Mouse (Mus musculus): Measurements from ENCODE around the gene Slc24a3. TPM values are rescaled to one million over a fixed set of nuclear protein-coding genes. Genes with fewer than 3 reads are reported as not detected.

Gene Slc24a3
- total RNA-seq, 4 experiments from 2014 or later: 6.1 to 18.8 (median 14.4) TPM

DNA sequence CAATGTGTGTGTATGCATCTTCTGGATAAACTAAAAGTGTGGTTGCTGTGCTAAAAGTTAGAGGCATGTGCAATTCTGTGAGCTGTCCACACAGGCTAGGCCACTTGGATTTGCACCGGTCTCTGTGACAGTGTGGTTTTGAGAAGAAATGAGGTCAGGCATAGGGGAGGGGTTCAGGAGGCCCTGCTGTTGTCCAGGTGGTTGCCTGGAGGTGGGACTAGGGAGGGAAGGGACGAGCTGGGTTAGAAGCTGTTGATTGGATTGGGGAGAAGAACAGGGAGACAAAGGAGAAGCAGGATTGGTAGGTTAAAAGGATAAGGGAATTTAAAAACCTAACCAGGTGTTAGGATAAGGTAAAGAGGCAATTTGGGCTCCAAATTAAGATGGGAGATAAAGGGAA, 201.1 kb downstream of the Slc24a3 start:
- no peak for DNase-seq

DNA sequence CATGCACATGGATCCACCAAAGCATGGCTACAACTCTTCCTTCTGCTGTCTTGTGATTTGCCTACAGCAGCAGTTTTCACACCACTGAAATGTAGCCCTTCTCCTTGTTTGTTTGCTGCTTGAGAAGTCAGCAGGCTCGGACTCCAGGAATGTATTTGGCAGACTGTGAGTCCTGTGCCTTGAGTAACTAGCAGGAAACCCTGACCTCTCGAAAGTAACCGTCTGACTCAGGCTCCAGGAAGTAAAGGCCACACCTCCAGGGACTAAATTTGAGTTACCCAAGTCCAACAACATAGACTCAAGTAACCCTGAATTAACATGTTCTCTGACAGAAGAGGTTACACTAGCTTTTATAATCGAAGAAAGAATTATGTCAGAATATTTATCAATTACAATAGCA, 203.2 kb downstream of the Slc24a3 start:
- DNase-seq: peak; percentile 63

DNA sequence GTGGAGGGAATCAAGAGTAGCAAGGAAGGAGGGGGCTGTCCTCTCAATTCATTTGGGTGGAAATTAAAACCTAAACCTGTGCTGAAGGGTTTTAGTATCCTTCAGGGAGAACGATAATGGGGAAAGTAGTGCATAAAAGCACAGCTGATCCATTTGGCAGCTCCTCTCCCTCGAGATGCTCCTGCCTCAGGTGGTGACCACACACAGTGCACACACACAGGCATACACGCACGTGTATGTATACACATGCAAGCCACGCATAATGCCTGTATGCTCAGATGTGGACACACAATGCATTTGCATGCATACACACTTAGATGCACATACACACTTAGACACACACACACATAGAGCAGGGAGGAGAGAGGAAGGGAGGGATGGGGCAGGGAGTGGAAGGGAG, 206.2 kb downstream of the Slc24a3 start:
- no peak for DNase-seq

DNA sequence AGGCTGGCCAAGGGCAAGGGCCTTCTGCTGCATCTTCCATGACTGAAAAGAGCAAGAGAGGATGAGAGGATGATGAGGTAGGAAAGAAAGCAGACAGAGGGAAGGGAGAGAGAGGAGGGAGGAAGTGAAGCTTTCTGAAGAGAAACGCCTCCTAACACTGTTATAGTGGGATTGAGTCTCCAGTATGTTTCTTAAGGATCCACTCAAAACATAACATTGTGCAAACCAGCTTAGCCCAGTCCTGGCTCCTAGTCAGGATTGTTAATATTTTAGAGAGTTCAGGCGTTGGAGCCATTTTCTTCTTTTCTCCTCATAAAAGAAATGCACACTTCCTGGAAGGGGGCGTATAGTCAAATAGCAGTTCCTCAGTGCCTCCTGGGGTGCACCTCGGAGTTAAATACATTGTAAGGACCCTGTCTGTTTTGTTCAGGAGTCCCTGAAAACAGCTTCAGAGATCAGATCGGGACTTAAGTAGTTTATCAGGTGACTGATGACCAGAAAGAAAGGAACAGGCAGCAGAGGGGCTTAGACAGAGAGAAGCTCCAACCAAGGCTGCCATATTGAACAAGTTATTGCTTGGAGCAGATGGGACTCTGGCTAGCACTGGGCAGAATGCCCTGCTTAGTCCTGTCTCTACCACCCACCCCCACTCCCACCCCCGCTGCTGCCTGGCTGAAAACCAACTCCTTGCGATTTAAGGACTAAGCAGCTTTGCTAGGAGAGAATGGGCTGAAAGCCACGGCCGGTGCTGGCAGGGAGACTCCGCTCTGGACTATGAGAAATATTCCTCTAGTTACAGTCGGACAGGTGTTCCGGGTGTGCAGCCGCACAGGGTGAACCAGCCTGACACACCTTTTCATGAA, 215.6 kb downstream of the Slc24a3 start:
- DNase-seq: no peak

DNA sequence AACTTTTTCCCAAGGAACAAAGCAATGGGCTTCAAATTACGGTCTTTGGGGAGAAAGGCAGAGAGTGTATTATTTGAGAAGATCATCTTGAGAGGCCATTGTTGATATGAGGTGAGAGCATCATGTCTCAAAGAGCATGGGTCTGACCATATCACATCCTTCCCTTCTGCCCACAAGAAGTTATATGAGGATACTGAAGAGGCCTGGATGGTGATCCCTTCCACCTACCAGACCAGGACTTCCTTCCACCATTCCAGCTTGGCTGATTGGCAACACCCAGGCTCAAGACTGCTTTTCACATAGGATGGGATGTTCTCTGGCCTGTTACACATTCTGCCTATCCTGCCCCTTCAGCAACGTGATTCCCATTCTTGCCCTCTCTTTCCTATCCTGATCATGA, 216.7 kb downstream of the Slc24a3 start:
- DNase-seq: no peak

DNA sequence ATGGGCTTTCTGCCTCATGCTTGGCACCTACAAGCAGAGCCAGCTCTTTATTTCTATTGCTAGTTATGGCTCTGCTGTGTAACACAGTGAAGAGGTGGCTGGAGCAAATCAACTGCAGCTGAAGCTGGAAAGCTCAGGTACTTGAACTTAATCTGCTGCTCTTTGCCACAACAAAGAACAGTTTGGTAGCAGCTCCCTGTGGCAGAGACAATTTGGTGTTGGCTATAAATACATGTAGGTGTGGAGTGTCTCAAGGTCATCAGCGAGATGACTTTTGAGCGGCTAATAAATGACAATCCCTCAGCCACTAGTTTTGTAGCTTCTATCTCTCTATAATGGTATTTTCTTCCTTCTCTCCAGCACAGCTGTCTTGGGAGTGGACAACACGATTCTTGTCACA, 217.7 kb downstream of the Slc24a3 start:
- DNase-seq: no peak

DNA sequence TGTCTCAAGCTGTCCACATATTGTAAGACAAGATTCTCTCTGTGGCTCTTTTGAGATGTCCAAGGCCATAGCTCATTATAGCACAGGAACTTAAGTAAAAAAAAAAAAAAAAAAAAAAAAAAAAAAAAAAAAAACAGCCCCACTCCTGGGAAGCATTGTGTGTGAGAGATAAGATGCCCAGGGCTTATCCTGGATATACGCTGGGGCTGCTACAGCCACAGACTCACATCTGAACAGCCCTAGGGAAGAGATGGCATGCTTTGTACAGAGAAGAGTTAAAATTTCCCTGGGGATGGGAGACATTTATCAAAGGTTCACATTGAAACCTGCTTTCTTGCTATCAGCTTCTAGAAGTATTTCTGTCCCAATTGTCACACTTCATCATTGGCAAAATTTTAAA, 218.2 kb downstream of the Slc24a3 start:
- no peak for DNase-seq

DNA sequence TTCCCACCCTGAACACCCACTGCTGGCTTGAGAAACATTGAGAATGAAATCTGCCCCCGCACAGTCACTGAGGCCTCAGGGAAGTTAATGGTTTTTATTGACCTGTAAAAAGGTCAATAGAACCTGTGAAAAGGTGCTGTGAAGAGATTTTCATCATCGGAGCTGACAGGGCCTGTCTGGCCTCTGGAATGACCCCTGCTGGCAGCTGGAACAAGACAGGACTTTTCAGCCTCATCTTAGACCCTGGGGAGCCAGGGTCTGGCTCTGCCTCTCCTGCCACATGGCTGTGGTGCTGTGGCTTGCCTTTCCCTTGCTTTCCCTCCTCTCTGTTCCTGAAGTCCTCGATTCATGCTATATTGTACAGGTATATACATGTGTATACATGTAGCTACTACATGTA, 228.2 kb downstream of the Slc24a3 start:
- DNase-seq: no peak

DNA sequence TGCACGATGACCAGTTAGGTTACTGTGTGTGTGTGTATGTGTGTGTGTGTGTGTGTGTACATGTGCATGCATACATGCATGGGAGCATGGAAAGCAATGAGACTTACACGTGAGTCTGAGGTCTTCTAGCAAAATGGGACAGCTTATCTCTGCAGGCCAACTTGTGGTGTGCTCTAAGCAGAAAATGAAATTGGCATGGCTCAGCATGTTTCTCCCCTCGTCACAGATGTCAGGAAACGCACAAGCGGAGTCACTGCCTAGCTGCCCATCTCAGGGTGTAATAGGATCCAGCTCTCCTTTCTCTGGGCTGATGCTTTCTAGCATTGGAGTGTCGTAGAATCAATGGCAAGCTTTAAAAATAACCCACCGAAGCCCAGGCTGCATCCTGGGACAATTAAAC, 229.0 kb downstream of the Slc24a3 start:
- DNase-seq: no peak

DNA sequence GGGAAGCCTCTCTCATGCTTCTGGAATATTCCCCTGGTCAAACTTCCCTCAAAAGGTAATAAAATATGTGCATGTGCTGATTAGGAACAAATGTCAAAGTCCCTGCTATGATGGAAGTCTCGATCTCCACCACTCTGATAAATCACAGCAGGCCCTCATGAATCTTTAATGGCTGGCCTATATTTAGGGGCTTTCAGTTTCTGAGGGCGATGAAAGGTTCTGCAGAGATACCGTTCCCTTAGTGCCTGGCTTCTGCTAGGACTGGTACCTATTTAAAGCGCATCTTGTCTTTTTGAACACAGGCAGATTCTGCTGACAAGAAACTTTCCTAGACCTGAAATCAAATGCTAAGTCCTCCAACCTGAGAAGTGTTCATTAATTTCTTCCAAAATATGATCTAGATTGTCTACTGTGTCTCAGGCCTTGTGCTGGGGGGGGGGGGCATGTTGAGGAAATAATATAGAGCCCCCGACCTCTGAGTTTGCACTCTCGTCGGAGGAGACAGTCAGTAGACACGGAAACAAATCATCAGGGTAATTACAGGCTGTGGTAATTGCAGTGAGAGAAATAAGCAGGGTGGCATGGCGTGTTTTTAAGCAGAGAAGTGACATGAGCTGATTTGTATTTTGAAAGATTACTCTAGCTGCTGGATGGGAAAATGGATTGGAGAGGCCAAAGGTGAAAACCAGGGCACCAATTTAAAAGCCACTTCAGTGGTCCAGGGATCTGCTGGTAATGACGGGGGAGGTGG, 230.1 kb downstream of the Slc24a3 start:
- DNase-seq: no peak

DNA sequence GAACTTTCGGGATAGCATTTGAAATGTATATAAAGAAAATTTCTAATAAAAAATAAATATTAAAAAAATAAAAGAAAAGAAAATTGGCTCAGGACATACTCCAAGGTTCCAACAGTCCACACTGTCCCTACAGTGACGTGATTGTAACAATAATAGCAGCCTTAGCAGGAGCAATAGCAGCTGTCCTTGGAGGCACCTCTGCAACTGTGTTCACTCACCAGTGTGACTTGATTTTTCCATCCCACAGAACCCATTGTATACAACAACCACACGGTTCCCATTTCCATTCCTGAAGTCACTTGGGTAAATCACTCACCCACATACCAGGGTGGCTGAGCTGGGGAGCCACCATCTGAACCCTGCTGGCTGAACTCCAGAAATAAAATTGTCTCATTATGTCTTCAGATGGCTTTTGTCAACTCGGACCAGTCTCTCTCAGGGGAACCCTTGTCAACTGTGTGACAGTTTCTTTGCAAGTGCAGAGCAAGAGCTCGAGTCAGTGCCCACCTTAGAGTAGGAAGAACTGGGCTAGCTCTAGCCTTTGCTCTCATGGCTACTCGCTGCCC, 233.8 kb downstream of the Slc24a3 start:
- no peak for DNase-seq

DNA sequence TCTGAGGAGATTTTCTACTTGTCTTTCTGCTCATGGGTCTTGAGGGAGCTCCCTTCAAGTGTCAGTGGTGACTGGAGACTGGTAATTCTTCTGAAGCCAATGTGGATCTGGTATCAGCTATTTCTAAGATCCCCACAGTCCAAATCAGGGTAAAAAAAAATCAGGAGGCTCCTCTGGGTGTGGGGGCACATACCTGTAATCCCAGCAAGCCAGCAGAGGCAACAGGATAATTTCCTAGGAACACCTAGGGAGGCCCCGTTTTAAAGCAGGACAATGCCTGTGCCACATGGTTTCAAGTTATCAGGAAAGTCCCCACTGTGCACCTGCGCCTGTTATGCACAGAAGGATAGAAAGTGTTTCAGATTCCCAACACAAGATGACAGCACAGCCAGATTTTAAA, 234.4 kb downstream of the Slc24a3 start:
- DNase-seq: no peak

DNA sequence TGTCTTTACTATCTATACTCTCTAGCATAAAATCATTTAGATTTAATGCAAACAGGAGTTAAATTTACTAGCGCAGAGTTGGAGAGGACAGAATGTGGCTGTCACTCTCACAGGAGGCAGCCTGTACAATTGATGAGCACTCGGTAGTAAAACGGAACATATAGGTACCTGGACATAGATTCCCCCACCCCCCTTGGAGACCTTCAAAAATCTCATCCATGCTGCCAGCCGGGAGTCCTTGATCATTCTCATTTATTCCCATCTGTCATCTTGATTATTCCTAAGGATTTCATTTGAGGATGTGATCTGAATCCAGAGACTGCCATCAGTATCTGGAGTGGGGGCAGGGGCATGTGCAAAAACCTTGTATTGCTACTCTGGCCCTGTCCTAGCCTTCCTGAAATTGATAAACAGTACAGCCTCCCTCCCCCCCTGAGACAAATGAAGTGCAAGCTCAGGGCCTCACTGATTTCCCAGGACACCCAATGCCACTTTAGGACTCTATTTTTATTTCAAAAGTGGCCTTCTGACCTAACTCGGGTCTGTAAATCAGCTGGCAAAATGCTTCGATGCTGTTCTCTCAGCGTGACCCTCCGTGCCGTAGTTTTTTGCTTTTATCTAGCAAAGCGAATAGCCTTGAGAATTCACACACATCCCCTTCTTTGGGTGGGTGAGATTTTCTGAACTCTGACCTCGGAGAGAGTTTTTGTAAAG, 237.4 kb downstream of the Slc24a3 start:
- DNase-seq: peak; percentile 22

DNA sequence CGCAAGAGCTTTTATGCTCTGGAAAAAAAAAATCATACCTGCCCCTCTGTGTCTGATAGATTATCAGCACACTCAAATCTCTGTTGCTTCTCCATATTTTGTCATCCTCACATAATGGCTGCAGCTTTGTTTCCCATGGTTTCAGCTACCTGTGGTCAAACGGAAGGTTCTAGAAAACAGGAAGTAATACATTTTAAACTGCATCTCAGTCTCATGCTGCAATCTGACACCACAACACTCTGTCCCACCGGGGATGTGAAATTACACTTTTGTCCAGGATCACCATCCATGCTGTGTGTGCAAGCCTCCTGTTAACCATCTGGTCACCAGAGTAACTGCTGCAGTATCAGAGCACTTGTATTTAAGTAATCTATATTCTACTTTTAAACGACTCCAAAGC, 238.2 kb downstream of the Slc24a3 start:
- no peak for DNase-seq

DNA sequence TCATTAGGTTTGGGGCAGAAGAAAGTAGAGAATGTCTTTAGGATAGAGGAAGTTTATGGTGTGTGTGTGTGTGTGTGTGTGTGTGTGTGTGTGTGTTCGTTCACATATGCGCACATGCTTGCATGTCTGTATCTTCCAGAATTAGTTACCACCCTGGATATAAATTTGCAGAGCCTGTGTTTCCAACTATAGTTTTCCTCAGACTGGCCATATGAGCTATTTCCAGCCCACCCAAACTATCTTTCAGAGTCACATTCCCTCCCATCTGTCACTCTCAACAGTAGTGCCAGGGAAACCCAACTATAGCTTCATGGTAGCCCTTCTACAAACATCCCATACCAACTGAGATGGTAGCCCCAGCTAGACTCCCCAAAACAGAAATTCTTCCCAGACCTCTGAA, 250.2 kb downstream of the Slc24a3 start:
- no peak for DNase-seq

DNA sequence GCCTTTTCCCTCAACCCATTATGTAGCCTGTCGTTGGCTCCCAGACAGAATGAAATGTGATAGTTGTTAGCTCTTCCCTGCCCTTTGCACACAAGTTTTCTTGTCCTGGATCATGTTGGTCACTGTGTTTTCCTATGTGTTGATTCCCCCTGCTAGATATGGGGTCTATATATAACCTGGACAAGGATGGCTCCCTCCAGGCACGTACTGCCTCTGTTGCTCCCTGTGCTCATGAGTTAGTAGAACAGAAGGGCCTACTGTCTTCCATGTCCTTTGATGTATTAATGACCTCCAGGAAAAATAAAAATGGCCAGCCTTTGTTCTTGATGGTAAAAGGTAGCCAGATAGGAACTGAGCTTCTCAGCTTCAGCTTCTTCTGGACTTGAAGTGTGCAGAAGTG, 251.5 kb downstream of the Slc24a3 start:
- DNase-seq: no peak

DNA sequence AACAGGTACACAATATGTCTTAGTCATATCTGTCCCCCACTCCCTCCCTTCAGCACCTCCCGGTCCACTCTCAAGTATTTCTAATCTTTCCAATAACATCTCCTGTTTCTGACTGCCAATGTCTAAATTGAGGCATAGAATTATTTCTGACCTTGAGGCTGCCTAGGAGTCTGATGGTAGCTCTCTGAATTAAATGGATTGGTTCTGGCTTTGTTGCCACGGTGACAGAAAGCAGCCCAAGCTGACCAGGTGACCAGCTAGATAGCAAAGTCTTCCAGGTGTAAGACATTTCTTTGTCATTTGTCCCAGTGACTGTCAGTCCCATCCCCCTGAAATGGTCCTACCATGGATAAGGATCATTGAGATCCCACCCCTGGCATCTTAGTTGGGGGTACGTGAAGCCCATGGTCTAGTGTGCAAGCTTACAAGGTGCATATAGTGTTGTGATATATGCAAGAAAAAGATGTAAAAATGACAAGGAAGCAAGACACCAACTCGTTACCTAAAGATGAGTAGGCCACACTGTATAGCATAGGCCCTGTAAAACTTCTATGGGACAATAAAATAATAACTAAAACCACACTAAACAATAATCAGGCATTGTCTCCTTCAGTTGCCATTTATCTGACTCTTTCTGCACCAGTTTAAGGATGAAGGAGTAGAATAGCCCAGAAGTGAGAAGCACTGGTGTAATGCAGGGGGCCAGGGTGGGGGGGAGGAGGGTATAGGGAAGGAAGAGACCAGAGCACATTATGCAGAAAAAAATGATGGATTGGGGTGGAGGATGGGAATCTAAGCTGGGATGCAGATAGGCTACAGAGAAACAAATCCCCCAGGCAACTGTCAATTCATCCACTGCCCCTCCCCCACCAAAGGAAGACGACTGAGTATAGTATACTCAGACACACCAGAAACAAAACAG, 253.7 kb downstream of the Slc24a3 start:
- no peak for DNase-seq

DNA sequence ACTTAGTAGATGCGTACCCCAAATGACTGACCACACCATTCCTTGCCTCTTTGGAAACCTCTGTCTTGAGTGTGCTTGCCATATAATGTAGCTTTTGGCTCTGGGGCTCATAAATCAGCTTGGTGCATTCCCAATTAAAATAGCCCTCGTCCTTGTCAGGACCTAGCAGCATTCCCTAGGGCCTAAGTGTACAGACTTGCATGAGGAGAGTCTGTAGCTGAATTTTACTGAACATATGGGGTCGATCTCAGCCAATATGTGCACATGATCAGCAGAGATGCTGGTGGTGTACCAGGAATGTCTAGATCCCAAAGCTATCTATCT, 254.3 kb downstream of the Slc24a3 start:
- no peak for DNase-seq

DNA sequence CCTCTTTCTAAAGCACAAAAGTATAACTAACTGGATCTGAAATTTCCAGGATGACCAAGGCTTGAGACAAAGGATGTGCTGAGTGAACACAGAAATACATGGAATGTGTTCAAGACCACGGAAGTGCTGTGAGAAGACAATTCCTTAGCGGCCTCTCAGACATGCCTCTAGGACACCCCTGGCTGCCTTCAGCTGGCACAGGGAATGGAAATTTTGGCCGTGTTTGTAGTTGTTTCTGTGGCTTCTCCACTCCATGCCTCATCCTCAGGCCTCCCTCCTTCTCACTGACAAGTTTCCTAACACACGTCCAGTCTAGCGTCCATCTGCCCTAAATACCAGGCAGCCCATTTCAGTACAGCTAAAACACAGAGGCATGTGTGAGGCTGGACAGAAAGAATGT, 262.4 kb downstream of the Slc24a3 start:
- DNase-seq: no peak

DNA sequence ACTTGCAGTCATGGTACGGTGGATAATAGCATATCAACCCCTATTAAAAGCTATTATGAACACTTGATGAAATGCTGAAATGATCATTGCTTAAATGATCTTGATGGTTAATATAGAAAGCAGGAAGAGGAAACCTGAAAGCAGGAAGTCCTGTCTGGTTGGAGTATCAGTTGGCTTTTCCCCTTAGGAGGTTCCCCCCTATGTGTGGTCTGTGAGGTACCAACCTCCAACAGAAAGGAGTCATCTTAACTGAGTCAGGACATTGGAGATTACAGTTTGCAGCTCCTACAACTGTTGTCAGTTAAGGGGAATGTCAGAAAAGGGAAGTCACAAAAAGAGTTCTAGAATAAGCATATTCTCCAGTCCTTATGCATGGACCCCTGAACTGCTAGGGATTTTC, 266.5 kb downstream of the Slc24a3 start:
- DNase-seq: no peak

DNA sequence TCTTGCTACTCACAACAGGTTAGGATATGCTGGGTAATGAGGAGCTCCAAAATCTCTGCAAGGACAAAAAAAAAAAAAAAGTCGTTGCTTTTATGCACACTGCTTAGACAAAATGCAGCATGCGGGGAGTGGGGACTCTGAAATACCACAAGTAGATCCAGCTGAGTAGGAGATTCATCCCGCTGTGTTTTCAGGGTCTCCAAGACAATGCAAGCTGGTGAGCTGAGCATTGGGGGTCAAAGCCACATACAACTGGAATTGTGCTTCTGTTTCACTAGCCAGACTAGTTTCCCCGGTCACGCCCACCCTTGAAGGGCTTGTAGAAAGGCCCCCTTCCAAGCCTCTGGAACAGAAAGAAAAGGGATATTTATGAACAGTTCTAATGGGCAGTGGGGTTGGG, 270.8 kb downstream of the Slc24a3 start:
- DNase-seq: no peak

DNA sequence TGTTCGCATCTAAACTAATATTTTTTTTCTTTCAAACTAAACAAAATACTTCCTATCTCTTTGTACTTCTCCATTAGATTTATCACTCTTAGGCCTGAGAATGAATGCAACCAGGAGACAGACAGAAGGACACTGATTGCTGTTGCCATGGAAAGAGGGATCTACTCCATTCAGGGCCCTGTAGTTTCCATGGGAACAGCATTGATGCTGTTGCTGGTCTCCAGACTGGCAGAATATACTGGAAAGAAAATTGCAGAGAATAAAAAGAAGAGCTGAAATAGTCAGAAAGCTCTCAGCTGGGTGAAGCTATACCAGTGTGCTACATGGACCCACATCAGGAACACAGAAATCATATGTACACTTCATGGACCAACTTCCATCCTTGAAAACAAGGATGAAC, 272.2 kb downstream of the Slc24a3 start:
- no peak for DNase-seq

Measured in adrenal gland, adult 8-10 months (tissue).